22 mouse cellular contexts compared by ENCODE assay signal in genomic region chr12:109674766-109675165, GRCm38 (mm10).
DNase-seq lines count a peak whose midpoint lies in the region; ATAC-seq and TF ChIP-seq lines count a peak whose summit lies in the region.
"Had no signal": no experiment of that assay in that cellular context is flagged by ENCODE, and none has a peak within 500 bp of the region (broad histone marks: within the 10 kb centered on the region; RNA-seq: fewer than 3 reads in every experiment).

No protein-coding gene starts in this region.

- H3K4me1 ChIP-seq in lung, embryonic 14.5 days (ENCODE audit: insufficient read depth), result no peaks in the 10 kb centered on the region
- no peaks in the 10 kb centered on the region for H3K4me1 ChIP-seq in lung, embryonic 16.5 days (replicated peaks; ENCODE audit: control insufficient read depth, insufficient read depth, low read length)
- no peaks in the 10 kb centered on the region for H3K4me1 ChIP-seq in lung, adult 2 months (ENCODE audit: control insufficient read depth, insufficient read depth, low read length)
- H3K4me1 ChIP-seq: embryonic facial prominence, embryonic 13.5 days; embryonic facial prominence, embryonic 15.5 days; forebrain, embryonic 10.5 days; forebrain, embryonic 12.5 days had no signal

- TF ChIP-seq CTCF in lung, embryonic 14.5 days (IDR thresholded peaks at IDR 0.05; ENCODE audit: low read depth), result no peak
- no peak for TF ChIP-seq CTCF in lung, adult 2 months (IDR thresholded peaks at IDR 0.05; ENCODE audit: insufficient read depth, low read length)

- H3K27me3 ChIP-seq in lung, embryonic 14.5 days (ENCODE audit: insufficient read depth, low read length), result no peaks in the 10 kb centered on the region
- no peaks in the 10 kb centered on the region for H3K27me3 ChIP-seq in lung, embryonic 16.5 days (ENCODE audit: control insufficient read depth, insufficient read depth, low read depth, low read length)
- H3K27me3 ChIP-seq: embryonic facial prominence, embryonic 13.5 days; embryonic facial prominence, embryonic 15.5 days; forebrain, embryonic 12.5 days had no signal

- no peak overlapping the region for H3K4me2 ChIP-seq in lung, embryonic 14.5 days
- no peak overlapping the region for H3K4me2 ChIP-seq in lung, embryonic 16.5 days (ENCODE audit: low read depth, low read length)
- H3K4me2 ChIP-seq: embryonic facial prominence, embryonic 13.5 days; embryonic facial prominence, embryonic 15.5 days; forebrain, embryonic 12.5 days had no signal

- 57% methylated on average over 4 of the region's 4 CpGs for WGBS in lung, embryonic 14.5 days
- 57% methylated on average over 4 of the region's 4 CpGs for WGBS in lung, embryonic 16.5 days
- 62% methylated on average over 4 of the region's 4 CpGs for WGBS in lung, adult 2 months

- no peak overlapping the region for H3K9ac ChIP-seq in lung, embryonic 14.5 days
- no peak overlapping the region for H3K9ac ChIP-seq in lung, embryonic 16.5 days (ENCODE audit: low read length)
- H3K9ac ChIP-seq: embryonic facial prominence, embryonic 13.5 days; embryonic facial prominence, embryonic 15.5 days; forebrain, embryonic 12.5 days had no signal

- no peak for TF ChIP-seq POLR2A in lung, adult 2 months (IDR thresholded peaks at IDR 0.05; ENCODE audit: borderline replicate concordance, extremely low read depth, low read depth, low read length)

- no peak overlapping the region for H3K27ac ChIP-seq in lung, embryonic 14.5 days (ENCODE audit: low read depth)
- H3K27ac ChIP-seq in lung, embryonic 16.5 days (ENCODE audit: low read length), result 0 out of 2 replicates have a peak overlapping the region, but pooled peaks have one; percentile 2
- H3K27ac ChIP-seq: embryonic facial prominence, embryonic 13.5 days; embryonic facial prominence, embryonic 15.5 days; forebrain, embryonic 10.5 days; forebrain, embryonic 12.5 days had no signal

- no peak overlapping the region for H3K4me3 ChIP-seq in lung, embryonic 14.5 days (ENCODE audit: low read depth, low read length)
- no peak overlapping the region for H3K4me3 ChIP-seq in lung, embryonic 16.5 days (ENCODE audit: low read length)
- no peak overlapping the region for H3K4me3 ChIP-seq in lung, adult 2 months (replicated peaks; ENCODE audit: extremely low read depth, low read depth, low read length)
- H3K4me3 ChIP-seq: embryonic facial prominence, embryonic 13.5 days; embryonic facial prominence, embryonic 15.5 days; erythroblast, embryonic 14.5 days; forebrain, embryonic 10.5 days; forebrain, embryonic 12.5 days had no signal

- ATAC-seq in lung, embryonic 14.5 days (ENCODE audit: insufficient read depth), result no peak
- peak; percentile 87 for ATAC-seq in lung, embryonic 16.5 days (ENCODE audit: low read depth)
- ATAC-seq: forebrain, embryonic 14.5 days had no signal

- DNase-seq in lung, embryonic 14.5 days, result peak; percentile 75
- no peak for DNase-seq in lung, postnatal 25 days (ENCODE audit: low spot score)
- DNase-seq in lung, adult 2 months, result no peak
- DNase-seq in lung, postnatal 10 days, result peak; percentile 4
- DNase-seq in lung, postnatal 14 days, result no peak
- DNase-seq: adrenal gland, adult 2 months; adrenal gland, postnatal 10 days; adrenal gland, postnatal 25 days; cerebellum, adult 11 months; cerebellum, adult 18-20 months; cerebellum, adult 8-10 months; cerebellum, adult 9-11 months; cerebellum, postnatal 14 days; cerebellum, postnatal 36 days; embryo, embryonic 11 days had no signal

- peaks cover 56% of the 10 kb centered on the region for H3K36me3 ChIP-seq in lung, embryonic 14.5 days (ENCODE audit: insufficient read depth)
- peaks cover 2% of the 10 kb centered on the region; the same call in 1 of the 2 replicates for H3K36me3 ChIP-seq in lung, embryonic 16.5 days (ENCODE audit: control insufficient read depth, insufficient read depth, low read length)

- H3K9me3 ChIP-seq in lung, embryonic 14.5 days (ENCODE audit: low read depth, low read length), result no peaks in the 10 kb centered on the region
- H3K9me3 ChIP-seq in lung, embryonic 16.5 days (ENCODE audit: control insufficient read depth, low read length), result no peaks in the 10 kb centered on the region
- H3K9me3 ChIP-seq: embryonic facial prominence, embryonic 13.5 days; embryonic facial prominence, embryonic 15.5 days; forebrain, embryonic 10.5 days; forebrain, embryonic 12.5 days had no signal

Comparison
In these comparisons a context has a peak if more than half of its experiments do, and no peak if none do; other contexts are left out.
1. DNase-seq: peak in lung, embryonic 14.5 days (single experiment) and lung, postnatal 10 days (single experiment); none in lung, postnatal 25 days (single experiment), lung, adult 2 months (single experiment) and lung, postnatal 14 days (single experiment).